ENCODE assay signal across 26 mouse cellular contexts in genomic region chr1:73075159-73075558, GRCm38 (mm10). TPM values are rescaled to one million over a fixed set of nuclear protein-coding genes. Genes with fewer than 3 reads are reported as not detected.
"Had no signal": no experiment of that assay in that cellular context is flagged by ENCODE, and none has a peak within 500 bp of the region (broad histone marks: within the 10 kb centered on the region; RNA-seq: fewer than 3 reads in every experiment).

No protein-coding gene starts in this region.

- H3K36me3 ChIP-seq: midbrain, embryonic 10.5 days; midbrain, embryonic 13.5 days; neural tube, embryonic 13.5 days; neural tube, embryonic 15.5 days had no signal

- H3K4me2 ChIP-seq: lung, embryonic 14.5 days; midbrain, embryonic 13.5 days; neural tube, embryonic 13.5 days; neural tube, embryonic 15.5 days had no signal

- H3K27me3 ChIP-seq: midbrain, embryonic 13.5 days; neural tube, embryonic 13.5 days; neural tube, embryonic 15.5 days had no signal

- H3K27ac ChIP-seq: midbrain, embryonic 13.5 days; neural tube, embryonic 13.5 days; neural tube, embryonic 15.5 days had no signal

- H3K9me3 ChIP-seq: midbrain, embryonic 10.5 days; midbrain, embryonic 13.5 days; neural tube, embryonic 13.5 days; neural tube, embryonic 15.5 days had no signal

- ATAC-seq: liver, postnatal 0 days; midbrain, embryonic 13.5 days; midbrain, embryonic 16.5 days had no signal

- H3K4me1 ChIP-seq: midbrain, embryonic 10.5 days; midbrain, embryonic 13.5 days; neural tube, embryonic 13.5 days; neural tube, embryonic 15.5 days had no signal

- DNase-seq: liver, postnatal 0 days; lung, postnatal 10 days; lung, postnatal 4 days; retina, postnatal 1 day; right cerebral cortex, adult 18-20 months; right cerebral cortex, postnatal 25 days; right cerebral cortex, postnatal 4 days; spleen, adult 18-20 months; thymus, adult 18-20 months; thymus, postnatal 14 days; thymus, postnatal 36 days had no signal

- H3K9ac ChIP-seq: liver, postnatal 0 days; lung, embryonic 14.5 days; midbrain, embryonic 13.5 days; neural tube, embryonic 13.5 days; neural tube, embryonic 15.5 days had no signal

- H3K4me3 ChIP-seq: midbrain, embryonic 10.5 days; midbrain, embryonic 13.5 days; myocyte; neural tube, embryonic 13.5 days; neural tube, embryonic 15.5 days had no signal

RNA-seq across cellular contexts. Expression of gene Tnp1, which starts 59.5 kb away (rescaled TPM):
- total RNA-seq: megakaryocyte, adult 5-6 weeks; megakaryocyte-erythroid progenitor cell, adult 5-6 weeks had no signal
- polyA plus RNA-seq: liver, postnatal 0 days; lung, embryonic 14.5 days; lung, embryonic 16.5 days; midbrain, embryonic 10.5 days; midbrain, embryonic 13.5 days; midbrain, embryonic 16.5 days; myocyte; neural tube, embryonic 11.5 days; neural tube, embryonic 13.5 days; neural tube, embryonic 15.5 days; small intestine, adult 2 months; stomach, embryonic 14.5 days; stomach, embryonic 16.5 days; thymus, postnatal 0 days had no signal
